Mouse (Mus musculus) testis, adult 2 months (tissue): ENCODE measurements around the gene Mdh1. TPM values are rescaled to one million over a fixed set of nuclear protein-coding genes. Genes with fewer than 3 reads are reported as not detected.
"Not testable (repeated sequence)": the region's sequence is repeated elsewhere in the genome, so short reads cannot be mapped to it uniquely, and the experiment has no call there.

Experiments
- H3K27ac ChIP-seq: fragments of 200-500 bp; 2 replicates; pipeline ENCODE4 v1.5.1; 2012; ENCODE audit warnings: low read depth, low read length; ENCODE audit not compliant: control insufficient read depth, insufficient read depth
- H3K27me3 ChIP-seq: fragments of 200-500 bp; 2 replicates; pipeline ENCODE4 v1.6.1; 2012; ENCODE audit warnings: mild to moderate bottlenecking, low read length, moderate library complexity; ENCODE audit not compliant: control insufficient read depth, insufficient read depth
- H3K36me3 ChIP-seq: fragments of 200-500 bp; 2 replicates; pipeline ENCODE4 v1.6.1; 2012; ENCODE audit warnings: mild to moderate bottlenecking, low read length; ENCODE audit not compliant: control insufficient read depth, insufficient read depth
- H3K4me1 ChIP-seq: fragments of 200-500 bp; 2 replicates; pipeline ENCODE4 v1.6.1; 2012; ENCODE audit warnings: low read length; ENCODE audit not compliant: control insufficient read depth, insufficient read depth
- H3K4me3 ChIP-seq: fragments of 200-500 bp; 2 replicates; pipeline ENCODE4 v1.5.1; 2012; ENCODE audit warnings: low read depth, mild to moderate bottlenecking, low read length, moderate library complexity, mixed read lengths; ENCODE audit not compliant: control insufficient read depth
- CTCF ChIP-seq: fragments of 200-500 bp; IDR thresholded peaks from 2 replicates; pipeline ENCODE4 v1.5.1; 2012; ENCODE audit warnings: low read depth, mild to moderate bottlenecking, inconsistent platforms, low read length, moderate library complexity; ENCODE audit not compliant: control insufficient read depth, insufficient read depth, insufficient replicate concordance
- POLR2A ChIP-seq: fragments of 200-500 bp; IDR thresholded peaks from 2 replicates; pipeline ENCODE4 v1.6.1; 2012; ENCODE audit warnings: low read depth, mild to moderate bottlenecking, inconsistent platforms, low read length, moderate library complexity; ENCODE audit not compliant: control insufficient read depth
- polyA plus RNA-seq: library from polyadenylated mRNA; depleted of rRNA; stranded (reverse); fragments of >200 nt; gene quantifications from 2 replicates; pipeline ENCODE4 v1.2.3, GENCODE M21; 2012

Mdh1 gene
- polyA plus RNA-seq, 1 experiment = 24.0 TPM

- Histone ChIP-seq H3K27me3 (no peaks in the 10 kb centered on the region), H3K4me3 (no peak overlapping the region), H3K27ac (no peak overlapping the region), H3K36me3 (no peaks in the 10 kb centered on the region), H3K4me1 (no peaks in the 10 kb centered on the region)
- TF ChIP-seq CTCF = no peak
These were observed 27.1 kb downstream of the Mdh1 start for GRCm38 (mm10) chr11:21545021-21545420.

DNA sequence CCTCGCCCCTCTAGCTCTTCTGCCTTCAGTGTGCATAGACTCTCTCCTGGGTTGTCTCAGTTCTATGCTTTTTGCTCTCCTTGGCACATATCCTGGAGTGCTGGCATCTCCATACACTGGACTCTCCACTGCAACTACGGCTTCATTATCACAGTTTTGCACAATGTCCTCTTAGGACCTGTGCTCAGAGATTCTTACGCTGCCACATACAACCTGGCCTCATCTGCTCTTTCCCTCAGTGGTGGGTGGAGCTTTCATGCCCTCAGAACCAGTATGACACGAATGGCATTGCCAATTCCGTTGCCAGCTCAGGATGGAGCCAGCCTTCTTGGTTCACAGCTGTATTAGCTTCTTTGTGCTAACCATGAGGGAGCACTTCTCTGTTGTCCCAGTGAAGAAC is 29.4 kb downstream of the Mdh1 start:
- H3K36me3 ChIP-seq = no peaks in the 10 kb centered on the region
- H3K4me1 ChIP-seq = no peaks in the 10 kb centered on the region
- TF ChIP-seq POLR2A (no peak), CTCF (no peak)
- H3K27me3 ChIP-seq = no peaks in the 10 kb centered on the region
- H3K4me3 ChIP-seq = no peak overlapping the region
- no peak overlapping the region for H3K27ac ChIP-seq

DNA sequence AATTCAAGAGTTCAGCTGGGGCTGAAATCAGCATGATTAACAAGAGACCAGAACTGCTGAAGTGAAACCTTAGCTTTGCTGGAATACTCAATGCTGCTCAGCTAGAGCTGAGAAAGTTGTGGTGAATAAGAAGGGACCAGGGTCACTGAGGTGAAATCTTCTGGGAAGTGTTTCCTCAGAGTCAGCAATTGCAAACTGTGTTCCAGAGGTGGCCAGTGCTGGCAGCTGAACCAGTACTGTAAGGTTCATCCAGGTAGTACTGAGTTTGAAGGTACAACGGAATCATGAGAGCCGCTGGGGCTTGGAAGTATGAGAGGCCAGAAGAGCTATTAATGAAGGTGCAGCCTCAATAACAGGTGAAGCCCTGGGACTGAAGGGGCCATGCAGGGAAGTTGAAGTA is 31.5 kb downstream of the Mdh1 start:
- TF ChIP-seq POLR2A (no peak), CTCF (no peak)
- H3K4me3 ChIP-seq = no peak overlapping the region

DNA sequence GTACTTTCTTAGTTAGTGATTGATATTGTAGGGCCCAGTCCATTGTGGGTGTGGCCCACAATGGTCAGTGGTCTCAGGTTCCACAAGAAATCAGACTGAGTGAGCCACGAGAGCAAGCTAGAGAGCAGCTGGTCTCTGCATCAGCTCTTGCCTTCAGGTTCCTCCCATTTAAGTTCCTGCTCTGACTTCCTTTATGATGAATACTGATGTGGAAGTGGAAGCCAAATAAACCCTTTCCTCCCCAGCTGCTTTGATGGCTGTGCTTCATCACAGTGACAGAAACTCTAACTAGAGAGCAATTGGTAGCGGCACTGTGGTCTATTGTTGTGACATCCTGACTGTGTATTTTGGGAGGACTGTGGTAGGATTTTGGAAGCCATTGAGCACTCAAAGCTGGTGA is 32.1 kb downstream of the Mdh1 start:
- no peak overlapping the region for H3K4me3 ChIP-seq
- no peaks in the 10 kb centered on the region for H3K36me3 ChIP-seq
- TF ChIP-seq POLR2A (no peak), CTCF (no peak)
- no peaks in the 10 kb centered on the region for H3K4me1 ChIP-seq
- H3K27ac ChIP-seq = no peak overlapping the region
- H3K27me3 ChIP-seq = no peaks in the 10 kb centered on the region

More for the DNA sequence above, 31.5 kb downstream of the Mdh1 start:
- no peaks in the 10 kb centered on the region for H3K4me1 ChIP-seq
- no peaks in the 10 kb centered on the region for H3K27me3 ChIP-seq
- H3K36me3 ChIP-seq = no peaks in the 10 kb centered on the region
- no peak overlapping the region for H3K27ac ChIP-seq

- not testable (repeated sequence) for H3K4me3 ChIP-seq, H3K36me3 ChIP-seq, H3K4me1 ChIP-seq, H3K27ac ChIP-seq, H3K27me3 ChIP-seq
These were observed 41.3 kb downstream of the Mdh1 start for GRCm38 (mm10) chr11:21530856-21531255.

DNA sequence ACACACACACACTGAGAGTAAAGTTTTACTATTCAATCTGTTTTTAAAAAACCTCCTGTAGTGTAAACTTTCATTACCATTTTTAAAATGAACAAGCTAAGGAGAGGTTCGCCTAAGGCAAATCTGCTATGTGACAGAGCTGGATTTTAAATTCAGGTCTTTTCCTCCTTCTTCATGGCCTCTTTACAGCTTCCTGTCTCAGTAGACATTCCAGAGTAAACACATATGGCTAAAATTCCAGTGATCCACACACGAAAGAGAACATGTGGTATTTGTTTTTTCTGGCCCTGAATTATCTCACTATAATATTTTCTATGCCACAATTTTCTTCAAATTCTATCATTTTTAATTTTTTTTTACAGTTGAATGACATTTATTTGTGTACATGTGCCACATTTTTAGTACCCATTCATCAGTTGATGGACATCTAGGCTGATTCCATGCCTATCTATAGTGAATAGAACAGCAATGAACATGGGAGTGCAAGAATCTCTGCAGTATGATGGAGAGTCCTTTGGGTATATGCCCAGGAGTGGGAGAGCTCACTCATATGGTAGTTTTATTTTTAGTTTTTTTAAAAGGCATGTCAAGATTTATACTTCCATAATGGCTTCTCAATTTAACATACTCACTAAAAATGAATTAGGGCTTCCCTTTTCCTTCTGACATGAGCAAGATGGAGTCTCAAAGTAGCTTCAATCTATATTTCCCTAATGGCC is 43.3 kb downstream of the Mdh1 start:
- no peak for TF ChIP-seq CTCF
- TF ChIP-seq POLR2A = no peak
- Histone ChIP-seq H3K27me3 (no peaks in the 10 kb centered on the region), H3K27ac (no peak overlapping the region), H3K4me3 (no peak overlapping the region), H3K36me3 (no peaks in the 10 kb centered on the region), H3K4me1 (no peaks in the 10 kb centered on the region)

- TF ChIP-seq CTCF = no peak
- TF ChIP-seq POLR2A = no peak
- no peaks in the 10 kb centered on the region for H3K27me3 ChIP-seq
- no peak overlapping the region for H3K4me3 ChIP-seq
- no peaks in the 10 kb centered on the region for H3K36me3 ChIP-seq
- H3K4me1 ChIP-seq = no peaks in the 10 kb centered on the region
- no peak overlapping the region for H3K27ac ChIP-seq
These were observed 54.4 kb downstream of the Mdh1 start for GRCm38 (mm10) chr11:21517726-21518125.

DNA sequence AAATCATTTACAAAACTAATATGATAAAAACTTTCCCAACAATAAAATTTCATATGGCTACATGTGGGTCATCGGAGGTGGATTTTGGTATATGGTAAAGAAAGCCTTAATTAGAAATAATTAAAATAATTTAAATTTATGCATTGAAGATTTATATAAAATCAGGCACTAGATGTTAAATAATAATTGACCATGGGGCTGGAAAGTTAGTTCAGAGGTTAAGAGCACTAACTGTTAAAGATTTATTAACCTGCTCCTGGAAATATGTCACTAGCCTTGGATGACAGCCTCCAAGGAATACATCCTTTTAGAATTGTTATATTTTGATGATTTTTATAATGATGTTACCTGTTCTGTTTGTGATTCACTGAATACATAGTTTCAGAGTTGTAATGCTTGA is 55.8 kb downstream of the Mdh1 start:
- H3K27ac ChIP-seq, H3K27me3 ChIP-seq, H3K4me3 ChIP-seq, H3K4me1 ChIP-seq, H3K36me3 ChIP-seq: not testable (repeated sequence)

DNA sequence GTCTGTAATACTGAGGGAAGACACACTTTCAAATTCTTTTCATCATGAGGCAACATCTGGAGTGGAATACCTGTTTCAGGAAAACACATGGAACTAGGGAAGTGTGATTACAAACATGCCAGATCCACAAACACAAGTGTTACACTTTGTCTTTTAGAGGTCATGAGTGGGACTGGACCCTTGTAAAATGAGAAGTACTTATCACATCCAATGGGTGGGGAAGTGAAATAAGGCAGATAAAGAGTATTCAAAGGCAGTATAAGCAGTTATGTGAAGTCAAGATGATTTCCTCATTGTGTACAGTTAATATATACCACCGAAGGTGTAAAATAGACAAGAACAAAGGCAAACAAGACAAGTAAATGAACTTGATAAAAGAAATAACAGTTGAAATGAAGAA is 61.6 kb downstream of the Mdh1 start:
- H3K27ac ChIP-seq, H3K4me3 ChIP-seq, H3K36me3 ChIP-seq, H3K27me3 ChIP-seq, H3K4me1 ChIP-seq: not testable (repeated sequence)

GRCm38 (mm10) chr11:21508713-21509112 is 63.5 kb downstream of the Mdh1 start:
- H3K27me3 ChIP-seq, H3K27ac ChIP-seq, H3K36me3 ChIP-seq, H3K4me3 ChIP-seq, H3K4me1 ChIP-seq: not testable (repeated sequence)

DNA sequence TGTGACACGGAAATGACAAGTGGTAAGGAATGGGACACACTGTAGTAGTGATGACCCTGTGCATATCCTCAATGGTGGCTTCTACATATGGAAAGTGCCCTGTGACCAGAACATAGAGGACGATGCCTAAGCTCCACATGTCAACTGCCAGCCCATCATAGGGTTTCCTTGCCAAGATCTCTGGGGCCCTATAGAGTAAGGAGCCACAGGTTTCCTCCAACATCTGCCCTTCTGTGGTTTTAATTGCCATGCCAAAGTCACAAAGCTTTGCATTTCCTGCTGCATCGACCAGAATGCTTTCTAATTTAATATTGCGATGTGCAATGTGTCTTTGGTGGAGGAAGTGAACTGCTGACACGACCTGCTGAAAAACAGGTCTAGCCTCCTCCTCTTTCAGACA is 65.1 kb downstream of the Mdh1 start:
- H3K36me3 ChIP-seq, H3K4me3 ChIP-seq, H3K27ac ChIP-seq, H3K4me1 ChIP-seq, H3K27me3 ChIP-seq: not testable (repeated sequence)
